Mouse (Mus musculus) intestine, embryonic 14.5 days (tissue): ENCODE results near the gene Slc38a1. TPM values are rescaled to one million over a fixed set of nuclear protein-coding genes. Genes with fewer than 3 reads are reported as not detected.

Source experiments
- ATAC-seq: fragments of 200-750 bp; cut with Nextera tagmentation; replicated peaks from 2 replicates; pipeline ENCODE4 v1.8.0; 2017; ENCODE audit warnings: low read depth, moderate number of reproducible peaks, moderate TSS enrichment, moderate library complexity; ENCODE audit not compliant: low FRiP score, low TSS enrichment
- DNase-seq: peaks from one replicate; pipeline ENCODE4 v3.0.0-alpha.2; 2018; ENCODE audit warnings: low spot score
- H3K27ac ChIP-seq: fragments of 300-500 bp; sonication (generic); 2 replicates; pipeline ENCODE4 v1.5.1; 2014; ENCODE audit warnings: low read depth, mild to moderate bottlenecking, control low read depth
- H3K27me3 ChIP-seq: fragments of 300-500 bp; sonication (generic); replicated peaks from 2 replicates; pipeline ENCODE4 v1.6.1; 2014; ENCODE audit warnings: low read length, control low read depth; ENCODE audit not compliant: control insufficient read depth, insufficient read depth
- H3K36me3 ChIP-seq: fragments of 300-500 bp; sonication (generic); 2 replicates; pipeline ENCODE4 v1.6.1; 2014; ENCODE audit warnings: low read length, control low read depth; ENCODE audit not compliant: control insufficient read depth, insufficient read depth
- H3K4me1 ChIP-seq: fragments of 300-500 bp; sonication (generic); replicated peaks from 2 replicates; pipeline ENCODE4 v1.6.1; 2014; ENCODE audit warnings: low read length, control low read depth, mixed read lengths; ENCODE audit not compliant: control insufficient read depth, insufficient read depth
- H3K4me2 ChIP-seq: fragments of 300-500 bp; sonication (generic); 2 replicates; pipeline ENCODE4 v1.6.1; 2014; ENCODE audit warnings: low read length
- H3K4me3 ChIP-seq: fragments of 300-500 bp; sonication (generic); 2 replicates; pipeline ENCODE4 v1.5.1; 2014; ENCODE audit warnings: low read depth, low read length, control low read depth, mixed read lengths
- H3K9ac ChIP-seq: fragments of 300-500 bp; sonication (generic); 2 replicates; pipeline ENCODE4 v1.6.1; 2014; ENCODE audit warnings: mild to moderate bottlenecking, low read length
- H3K9me3 ChIP-seq: fragments of 300-500 bp; sonication (generic); 2 replicates; pipeline ENCODE4 v1.6.1; 2016; ENCODE audit warnings: low read length, control low read depth; ENCODE audit not compliant: control insufficient read depth
- WGBS: fragments of 180-500 bp; shearing (Covaris S2); extraction: QIAGEN DNeasy Blood & Tissue Kit; methylation state at CpG from one replicate; pipeline ENCODE4 v1.1.7; 2014; 5-methylcytosine and 5-hydroxymethylcytosine counted together
- polyA plus RNA-seq: library from polyadenylated mRNA; unstranded; fragments of >200 nt; fragmentation: Nextera tagmentation; extraction: Ambion mirVana; gene quantifications from 2 replicates; pipeline ENCODE4 v1.2.1, GENCODE M21; 2014

Gene Slc38a1
- polyA plus RNA-seq, 1 experiment from 2014 or later = 126 TPM

- peak; percentile 86 for ATAC-seq
- no peaks in the 10 kb centered on the region for H3K4me1 ChIP-seq
- no peak for DNase-seq
- H3K9me3 ChIP-seq = no peaks in the 10 kb centered on the region
- WGBS = 58% methylated on average over 9 of the region's 9 CpGs
- no peak overlapping the region for H3K4me2 ChIP-seq
- H3K27ac ChIP-seq = no peak overlapping the region
- H3K36me3 ChIP-seq = no peaks in the 10 kb centered on the region
- no peak overlapping the region for H3K9ac ChIP-seq
- H3K4me3 ChIP-seq = no peak overlapping the region
- no peaks in the 10 kb centered on the region for H3K27me3 ChIP-seq
Measured at GRCm38 (mm10) chr15:96551569-96552380, 90.9 kb downstream of the Slc38a1 start.

- H3K4me1 ChIP-seq = no peaks in the 10 kb centered on the region
- no peaks in the 10 kb centered on the region for H3K27me3 ChIP-seq
- no peaks in the 10 kb centered on the region for H3K36me3 ChIP-seq
- H3K9me3 ChIP-seq = no peaks in the 10 kb centered on the region
- H3K27ac ChIP-seq = no peak overlapping the region
- ATAC-seq (no peak), DNase-seq (no peak)
- H3K4me2 ChIP-seq = no peak overlapping the region
- WGBS = 89% methylated on average over 8 of the region's 8 CpGs
- H3K4me3 ChIP-seq = no peak overlapping the region
- H3K9ac ChIP-seq = no peak overlapping the region
Measured at GRCm38 (mm10) chr15:96551107-96551506, 91.6 kb downstream of the Slc38a1 start.

DNA sequence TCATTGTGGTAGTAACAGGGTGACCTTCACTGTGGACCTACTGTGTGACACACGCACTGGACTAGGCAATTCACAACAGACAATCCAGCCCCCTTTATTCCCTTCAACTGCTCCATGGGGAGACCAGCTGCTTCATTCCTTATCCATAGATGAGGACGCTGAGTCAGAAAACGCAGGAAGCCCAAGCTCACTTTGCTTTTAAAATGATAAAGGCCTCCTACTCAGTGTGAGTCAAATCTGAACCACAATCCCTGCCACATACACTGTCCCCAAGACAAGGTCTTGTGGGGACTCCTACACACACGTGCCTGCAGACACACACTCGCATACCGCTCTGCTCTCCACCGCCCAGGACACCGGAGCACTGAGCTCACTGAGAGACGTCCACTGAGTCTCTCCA lies 94.3 kb downstream of the Slc38a1 start:
- ATAC-seq (no peak), DNase-seq (no peak)
- Histone ChIP-seq H3K27ac (peak overlapping the region; percentile 62; the same call in 1 of the 2 replicates), H3K27me3 (no peaks in the 10 kb centered on the region), H3K4me2 (no peak overlapping the region), H3K4me3 (no peak overlapping the region), H3K9ac (no peak overlapping the region), H3K4me1 (no peaks in the 10 kb centered on the region), H3K36me3 (no peaks in the 10 kb centered on the region), H3K9me3 (no peaks in the 10 kb centered on the region)
- 89% methylated on average over 9 of the region's 9 CpGs for WGBS

GRCm38 (mm10) chr15:96547256-96548195 lies 95.2 kb downstream of the Slc38a1 start:
- Histone ChIP-seq H3K4me2 (no peak overlapping the region), H3K27ac (peak overlapping the region; percentile 62), H3K4me1 (no peaks in the 10 kb centered on the region), H3K4me3 (no peak overlapping the region), H3K36me3 (no peaks in the 10 kb centered on the region), H3K9ac (no peak overlapping the region), H3K9me3 (no peaks in the 10 kb centered on the region), H3K27me3 (no peaks in the 10 kb centered on the region)
- ATAC-seq = no peak
- no peak for DNase-seq
- 53% methylated on average over 21 of the region's 21 CpGs for WGBS

DNA sequence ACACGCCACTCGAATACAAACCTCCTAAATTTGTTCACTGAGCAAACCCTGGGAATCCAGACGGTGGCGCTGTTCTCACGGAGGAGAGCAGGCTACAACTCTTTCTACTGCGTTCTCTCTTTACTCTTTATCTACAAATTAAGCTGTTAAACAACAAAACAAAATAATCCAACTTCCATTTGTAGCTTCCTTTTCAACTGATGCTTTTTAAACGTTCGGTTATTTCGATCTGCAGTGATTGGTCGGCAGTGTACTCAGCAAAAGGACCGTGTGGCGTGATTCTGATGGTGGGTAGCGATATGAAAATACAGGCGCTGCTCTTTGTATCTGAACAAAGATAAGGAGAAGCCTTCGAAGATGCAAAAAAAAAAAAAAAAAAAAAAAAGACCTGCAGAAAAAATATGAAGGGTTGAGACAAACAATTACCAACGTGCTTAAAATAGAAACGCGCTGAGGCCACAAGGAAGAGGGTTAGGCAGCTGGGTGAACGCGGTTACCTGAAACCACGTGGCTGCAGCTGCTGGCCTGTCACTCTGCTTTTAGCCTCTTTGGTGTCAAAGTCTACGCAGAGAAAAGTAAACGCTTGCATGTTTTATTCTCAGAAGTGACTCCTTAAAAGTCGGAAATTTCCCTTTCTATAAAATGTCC lies 99.4 kb downstream of the Slc38a1 start:
- ATAC-seq (peak; percentile 79; the same call in 1 of the 2 replicates), DNase-seq (peak; percentile 90)
- 3% methylated on average over 24 of the region's 24 CpGs for WGBS
- no peaks in the 10 kb centered on the region for H3K27me3 ChIP-seq
- H3K4me2 ChIP-seq = peak overlapping the region; percentile 49
- H3K4me3 ChIP-seq = peak overlapping the region; percentile 44
- no peaks in the 10 kb centered on the region for H3K36me3 ChIP-seq
- H3K4me1 ChIP-seq = no peaks in the 10 kb centered on the region
- peak overlapping the region; percentile 37 for H3K9ac ChIP-seq
- H3K9me3 ChIP-seq = no peaks in the 10 kb centered on the region
- no peak overlapping the region for H3K27ac ChIP-seq

- 80% methylated on average over 8 of the region's 8 CpGs for WGBS
Measured at GRCm38 (mm10) chr15:96542135-96542534, 100.6 kb downstream of the Slc38a1 start.

GRCm38 (mm10) chr15:96537272-96537671 lies 105.4 kb downstream of the Slc38a1 start:
- Histone ChIP-seq H3K36me3 (no peaks in the 10 kb centered on the region), H3K27ac (peak overlapping the region; percentile 12; the same call in 1 of the 2 replicates)
- 57% methylated on average over 11 of the region's 11 CpGs for WGBS

More at GRCm38 (mm10) chr15:96542135-96542534, 100.6 kb downstream of the Slc38a1 start:
- H3K9me3 ChIP-seq = no peaks in the 10 kb centered on the region
- H3K36me3 ChIP-seq = no peaks in the 10 kb centered on the region
- H3K4me1 ChIP-seq = no peaks in the 10 kb centered on the region
- no peak overlapping the region for H3K27ac ChIP-seq
- no peak for ATAC-seq
- H3K4me3 ChIP-seq = no peak overlapping the region
- no peak for DNase-seq
- no peaks in the 10 kb centered on the region for H3K27me3 ChIP-seq
- no peak overlapping the region for H3K4me2 ChIP-seq
- no peak overlapping the region for H3K9ac ChIP-seq

GRCm38 (mm10) chr15:96536412-96536811 lies 106.3 kb downstream of the Slc38a1 start:
- Histone ChIP-seq H3K9me3 (no peaks in the 10 kb centered on the region), H3K4me2 (no peak overlapping the region), H3K27me3 (no peaks in the 10 kb centered on the region), H3K4me1 (no peaks in the 10 kb centered on the region; the same call in 1 of the 2 replicates), H3K4me3 (no peak overlapping the region), H3K27ac (no peak overlapping the region), H3K36me3 (no peaks in the 10 kb centered on the region), H3K9ac (no peak overlapping the region)
- 83% methylated on average over 7 of the region's 7 CpGs for WGBS
- no peak for DNase-seq
- ATAC-seq = 0 out of 2 replicates have a peak, but pooled peaks have one; percentile 27

More at GRCm38 (mm10) chr15:96537272-96537671, 105.4 kb downstream of the Slc38a1 start:
- H3K9me3 ChIP-seq = no peaks in the 10 kb centered on the region
- DNase-seq = no peak
- no peaks in the 10 kb centered on the region for H3K27me3 ChIP-seq
- H3K4me3 ChIP-seq = no peak overlapping the region
- no peak for ATAC-seq
- H3K9ac ChIP-seq = no peak overlapping the region
- no peak overlapping the region for H3K4me2 ChIP-seq
- H3K4me1 ChIP-seq = no peaks in the 10 kb centered on the region; the same call in 1 of the 2 replicates
